ENCODE assay signal across 8 mouse cellular contexts in genomic region chr3:96161869-96162840, GRCm38 (mm10). TPM values are rescaled to one million over a fixed set of nuclear protein-coding genes. Genes with fewer than 3 reads are reported as not detected.
DNase-seq lines count a peak whose midpoint lies in the region; ATAC-seq and TF ChIP-seq lines count a peak whose summit lies in the region.

Gene Mtmr11, plus strand, starts transcription at chr3:96162004.

- H3K4me3 ChIP-seq in lung, postnatal 0 days (ENCODE audit: low read depth, low read length): peak within 1 kb of the TSS; percentile 43

- H3K36me3 ChIP-seq in lung, postnatal 0 days (ENCODE audit: insufficient read depth, low read length): no peaks in the 10 kb centered on the region

- peaks cover 16% of the 10 kb centered on the region; the same call in 1 of the 2 replicates for H3K4me1 ChIP-seq in lung, postnatal 0 days (ENCODE audit: insufficient read depth, low read depth, low read length)

- H3K27me3 ChIP-seq in lung, postnatal 0 days (replicated peaks; ENCODE audit: insufficient read depth, low read length): no peaks in the 10 kb centered on the region

- peak; percentile 21; the same call in 1 of the 2 replicates for ATAC-seq in granulocyte monocyte progenitor cell, adult 5-6 weeks (replicated peaks; ENCODE audit: poor library complexity, severe bottlenecking)
- ATAC-seq in lung, postnatal 0 days: peak; percentile 22; the same call in 1 of the 2 replicates

- intact Hi-C loops in heart, postnatal 25 days (cut with DNase I): no loop called here
- intact Hi-C loops in gastrocnemius, postnatal 14 days (cut with DNase I; ENCODE audit: low total_unique reads): no loop called here

- peak within 1 kb of the TSS; percentile 44 for H3K9ac ChIP-seq in lung, postnatal 0 days (replicated peaks; ENCODE audit: low read depth)

- 8% methylated on average over 16 of the region's 16 CpGs for WGBS in lung, postnatal 0 days

- H3K9me3 ChIP-seq in lung, postnatal 0 days (ENCODE audit: low read length): no peaks in the 10 kb centered on the region

- TF ChIP-seq CTCF in lung, postnatal 0 days (IDR thresholded peaks at IDR 0.05): no peak

- DNase-seq in heart, adult 11 months: peak; percentile 97
- no peak for DNase-seq in heart, postnatal 25 days (ENCODE audit: low spot score)
- no peak for DNase-seq in adrenal gland, postnatal 4 days (ENCODE audit: low spot score in 2 of 2)
- peak; percentile 63 for DNase-seq in kidney, adult 11 months
- DNase-seq in lung, postnatal 0 days (ENCODE audit: low spot score): peak; percentile 82
- DNase-seq in right cerebral cortex, postnatal 10 days (ENCODE audit: low spot score in 2 of 2): no peak
- no peak for DNase-seq in gastrocnemius, postnatal 14 days

- H3K4me2 ChIP-seq in lung, postnatal 0 days (replicated peaks; ENCODE audit: low read depth, low read length): peak within 1 kb of the TSS; percentile 88

- H3K27ac ChIP-seq in lung, postnatal 0 days (ENCODE audit: low read length): peak within 1 kb of the TSS; percentile 63

- no peak for TF ChIP-seq EP300 in lung, postnatal 0 days (IDR thresholded peaks at IDR 0.05)

RNA-seq across cellular contexts. Expression of gene Mtmr11, which starts in this region (rescaled TPM):
- 1 to 10 TPM; 3.2 TPM for total RNA-seq in heart, postnatal 25 days (2021)
- total RNA-seq in adrenal gland, postnatal 4 days (2021): 10 to 100 TPM; 15.0 to 22.2 TPM
- not detected in 2 replicates for total RNA-seq in granulocyte monocyte progenitor cell, adult 5-6 weeks (2014; fragmentation: Nextera tagmentation)
- 2.6 TPM in 1 of 2 replicates, not detected in the other for total RNA-seq in granulocyte monocyte progenitor cell, adult 5-6 weeks (2017)
- polyA plus RNA-seq in lung, postnatal 0 days (2015; fragmentation: Nextera tagmentation; extraction: Ambion mirVana): 7.5 and 11.3 TPM in 2 replicates
- 1 to 10 TPM; 4.1 to 5.2 TPM for total RNA-seq in gastrocnemius, postnatal 14 days (2021)

Comparison
In these comparisons a context has a peak if more than half of its experiments do, and no peak if none do; other contexts are left out.
1. DNase-seq: peak in heart, adult 11 months (single experiment), kidney, adult 11 months (single experiment) and lung, postnatal 0 days (single experiment); none in heart, postnatal 25 days (single experiment), adrenal gland, postnatal 4 days (0 of 2), right cerebral cortex, postnatal 10 days (0 of 2) and gastrocnemius, postnatal 14 days (single experiment).